9 mouse cellular contexts compared by ENCODE assay signal in genomic region chr13:92274274-92275198, GRCm38 (mm10). TPM values are rescaled to one million over a fixed set of nuclear protein-coding genes. Genes with fewer than 3 reads are reported as not detected.
DNase-seq lines count a peak whose midpoint lies in the region; ATAC-seq and TF ChIP-seq lines count a peak whose summit lies in the region.
"Had no signal": no experiment of that assay in that cellular context is flagged by ENCODE, and none has a peak within 500 bp of the region (broad histone marks: within the 10 kb centered on the region; RNA-seq: fewer than 3 reads in every experiment).

No protein-coding gene starts in this region.

- no peak for TF ChIP-seq POLR2A in MEL (IDR thresholded peaks at IDR 0.05; ENCODE audit: control insufficient read depth in 1 of 2, insufficient read depth in 1 of 2, low read depth in 1 of 2, low read length in 2 of 2, poor library complexity in 1 of 2)

- peak overlapping the region; percentile 26 for H3K9ac ChIP-seq in MEL (ENCODE audit: control insufficient read depth, low read depth, low read length, poor library complexity, severe bottlenecking)
- H3K9ac ChIP-seq in intestine, embryonic 14.5 days (ENCODE audit: low read length), result no peak overlapping the region
- no peak overlapping the region for H3K9ac ChIP-seq in limb, embryonic 13.5 days

- H3K4me2 ChIP-seq in intestine, embryonic 14.5 days (ENCODE audit: low read length), result no peak overlapping the region
- peak overlapping the region; percentile 35; the same call in 1 of the 2 replicates for H3K4me2 ChIP-seq in limb, embryonic 13.5 days (replicated peaks)

- peak overlapping the region in 1 of 2 experiments; percentile 5; a peak in 2 of 4 replicates for H3K4me3 ChIP-seq in MEL (ENCODE audit: control insufficient read depth in 1 of 2, insufficient read depth in 1 of 2, low read depth in 2 of 2, low read length in 2 of 2)
- H3K4me3 ChIP-seq in intestine, embryonic 14.5 days (ENCODE audit: low read depth, low read length), result no peak overlapping the region
- no peak overlapping the region for H3K4me3 ChIP-seq in limb, embryonic 13.5 days

- peaks cover 0 to 15% of the 10 kb centered on the region in 2 experiments; a peak in 2 of 4 replicates for H3K36me3 ChIP-seq in MEL (ENCODE audit: control insufficient read depth in 1 of 2, insufficient read depth in 2 of 2, low read length in 2 of 2)
- 0 out of 2 replicates have a peak, but pooled peaks cover 4% of the 10 kb centered on the region for H3K36me3 ChIP-seq in intestine, embryonic 14.5 days (ENCODE audit: control insufficient read depth, insufficient read depth, low read length)
- no peaks in the 10 kb centered on the region for H3K36me3 ChIP-seq in limb, embryonic 13.5 days

- H3K79me2 ChIP-seq in MEL (ENCODE audit: control insufficient read depth, insufficient read depth, low read length, poor library complexity), result no peaks in the 10 kb centered on the region

- TF ChIP-seq CTCF in MEL (IDR thresholded peaks at IDR 0.05 in 2 of 3, conservative IDR thresholded peaks at IDR 0.05 in 1 of 3; ENCODE audit: control insufficient read depth in 1 of 3, insufficient read depth in 1 of 3, low read depth in 2 of 3, low read length in 3 of 3, poor library complexity in 1 of 3, severe bottlenecking in 1 of 3), result no peak

- peaks cover 10 to 15% of the 10 kb centered on the region in 2 experiments; a peak in 3 of 4 replicates for H3K4me1 ChIP-seq in MEL (ENCODE audit: control insufficient read depth in 1 of 2, insufficient read depth in 2 of 2, low read length in 2 of 2)
- peaks cover 5% of the 10 kb centered on the region for H3K4me1 ChIP-seq in intestine, embryonic 14.5 days (replicated peaks; ENCODE audit: control insufficient read depth, insufficient read depth, low read length)
- H3K4me1 ChIP-seq in limb, embryonic 13.5 days, result peaks cover 23% of the 10 kb centered on the region

- no peaks in the 10 kb centered on the region for H3K27me3 ChIP-seq in MEL (ENCODE audit: control insufficient read depth in 1 of 2, insufficient read depth in 2 of 2, low read length in 2 of 2)
- H3K27me3 ChIP-seq in intestine, embryonic 14.5 days (replicated peaks; ENCODE audit: control insufficient read depth, insufficient read depth, low read length), result no peaks in the 10 kb centered on the region
- no peaks in the 10 kb centered on the region for H3K27me3 ChIP-seq in limb, embryonic 13.5 days
- H3K27me3 ChIP-seq: Patski had no signal

- WGBS in intestine, embryonic 14.5 days, result 58% methylated on average over 14 of the region's 14 CpGs
- 22% methylated on average over 14 of the region's 14 CpGs for WGBS in limb, embryonic 13.5 days

- H3K27ac ChIP-seq in MEL (ENCODE audit: control insufficient read depth, low read depth, low read length), result peak overlapping the region; percentile 23
- no peak overlapping the region for H3K27ac ChIP-seq in intestine, embryonic 14.5 days (ENCODE audit: low read depth)
- H3K27ac ChIP-seq in limb, embryonic 13.5 days, result peak overlapping the region; percentile 1; the same call in 1 of the 2 replicates

- no peaks in the 10 kb centered on the region for H3K9me3 ChIP-seq in MEL (replicated peaks; ENCODE audit: insufficient read depth, low read length)
- no peaks in the 10 kb centered on the region for H3K9me3 ChIP-seq in intestine, embryonic 14.5 days (ENCODE audit: control insufficient read depth, low read length)
- no peaks in the 10 kb centered on the region for H3K9me3 ChIP-seq in limb, embryonic 13.5 days

- DNase-seq in gastrocnemius, adult 18-20 months (ENCODE audit: low spot score), result peak; percentile 48
- DNase-seq in gastrocnemius, postnatal 25 days, result no peak
- peak; percentile 92 for DNase-seq in MEL (ENCODE audit: low read depth, low spot score)
- peak; percentile 28 to 37 for DNase-seq in frontal cortex, postnatal 14 days (ENCODE audit: low spot score in 2 of 2)
- DNase-seq in intestine, embryonic 14.5 days (ENCODE audit: low spot score), result peak; percentile 55
- DNase-seq in right cerebral cortex, postnatal 10 days (ENCODE audit: low spot score in 2 of 2), result peak; percentile 83 to 84

- TF ChIP-seq RAD21 in MEL (IDR thresholded peaks at IDR 0.05; ENCODE audit: low read depth, low read length), result no peak

- ATAC-seq in intestine, embryonic 14.5 days (replicated peaks; ENCODE audit: low FRiP score, low TSS enrichment, low read depth), result no peak
- peak; percentile 92 for ATAC-seq in limb, embryonic 13.5 days (ENCODE audit: low FRiP score, low read depth)
- no peak for ATAC-seq in cerebellum, adult (ENCODE audit: insufficient number of reproducible peaks, low FRiP score, low TSS enrichment)
- ATAC-seq: Patski had no signal

- peak; percentile 45 to 58; a peak in 3 of 4 replicates for TF ChIP-seq EP300 in MEL (IDR thresholded peaks at IDR 0.05; ENCODE audit: low read depth in 1 of 2, low read length in 2 of 2)

TF ChIP-seq in MEL, 35 proteins besides CTCF, POLR2A, EP300 and RAD21:
- TF ChIP-seq ETS1 (IDR thresholded peaks at IDR 0.05; ENCODE audit: low read depth, low read length) (peak; percentile 78), SIN3A (IDR thresholded peaks at IDR 0.05; ENCODE audit: low read length) (peak; percentile 65), HCFC1 (IDR thresholded peaks at IDR 0.05; ENCODE audit: low read depth, low read length) (no peak)
TF ChIP-seq in MEL: peak in this region for 2.

RNA-seq across cellular contexts. Expression of gene Gm20379, which starts 31.2 kb away (rescaled TPM):
- not detected for total RNA-seq in gastrocnemius, adult 18-20 months (2021)
- total RNA-seq in gastrocnemius, postnatal 25 days (2021), result not detected
- not detected in 2 replicates for total RNA-seq in MEL (2012; rRNA removed)
- 1 to 10 TPM in 1 of 2 experiments, not detected in 1; 9.4 TPM for polyA plus RNA-seq in MEL (2012; ENCODE audit: insufficient read depth in 1 of 2, insufficient read length in 2 of 2, low read depth in 1 of 2, low replicate concordance in 2 of 2, missing spikeins in 1 of 2)
- polyA plus RNA-seq in intestine, embryonic 14.5 days (2014; fragmentation: Nextera tagmentation; extraction: Ambion mirVana), result 1.1 TPM in 2 replicates
- 1.5 and 2.0 TPM in 2 replicates for polyA plus RNA-seq in limb, embryonic 13.5 days (2015; fragmentation: Nextera tagmentation; extraction: Ambion mirVana)
- polyA plus RNA-seq: Patski had no signal
